Mouse (Mus musculus) mouse trophoblast stem cell (cell line): Measurements from ENCODE around the gene Tbx4.

Experiments used
- in situ Hi-C, 2 experiments: fragments of 300-500 bp; cut with MseI, MboI; formaldehyde crosslinking; loops; 2 replicates in 1 of 2; 3 replicates in 1 of 2; pipeline ENCODE4 v1.15.1; 2025

Gene Tbx4

DNA sequence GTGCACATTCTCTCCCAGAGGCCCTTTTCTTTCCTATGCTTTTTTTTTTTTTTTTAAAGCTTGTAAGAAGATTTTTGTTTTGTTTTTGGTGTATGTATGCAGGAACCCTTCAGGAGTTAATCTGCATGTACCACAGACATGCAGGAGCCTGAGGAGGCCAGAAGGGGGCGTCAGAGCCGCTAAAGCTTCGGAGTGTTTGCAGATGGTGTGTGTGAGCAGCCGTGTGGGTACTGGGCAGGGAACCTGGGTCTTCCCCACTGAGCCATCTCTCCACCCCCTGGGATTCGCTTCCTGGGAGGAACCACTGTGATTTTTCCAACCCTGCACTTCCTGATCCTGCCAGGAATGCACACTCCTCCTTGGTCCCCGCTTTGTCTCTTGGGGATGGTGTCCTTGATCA, 35.5 kb upstream of the Tbx4 start:
- in situ Hi-C loops: loop anchor here (5.0 to 10.0 kb wide), 2 partner anchors 122 to 214 kb away; no protein-coding TSS in a partner anchor

DNA sequence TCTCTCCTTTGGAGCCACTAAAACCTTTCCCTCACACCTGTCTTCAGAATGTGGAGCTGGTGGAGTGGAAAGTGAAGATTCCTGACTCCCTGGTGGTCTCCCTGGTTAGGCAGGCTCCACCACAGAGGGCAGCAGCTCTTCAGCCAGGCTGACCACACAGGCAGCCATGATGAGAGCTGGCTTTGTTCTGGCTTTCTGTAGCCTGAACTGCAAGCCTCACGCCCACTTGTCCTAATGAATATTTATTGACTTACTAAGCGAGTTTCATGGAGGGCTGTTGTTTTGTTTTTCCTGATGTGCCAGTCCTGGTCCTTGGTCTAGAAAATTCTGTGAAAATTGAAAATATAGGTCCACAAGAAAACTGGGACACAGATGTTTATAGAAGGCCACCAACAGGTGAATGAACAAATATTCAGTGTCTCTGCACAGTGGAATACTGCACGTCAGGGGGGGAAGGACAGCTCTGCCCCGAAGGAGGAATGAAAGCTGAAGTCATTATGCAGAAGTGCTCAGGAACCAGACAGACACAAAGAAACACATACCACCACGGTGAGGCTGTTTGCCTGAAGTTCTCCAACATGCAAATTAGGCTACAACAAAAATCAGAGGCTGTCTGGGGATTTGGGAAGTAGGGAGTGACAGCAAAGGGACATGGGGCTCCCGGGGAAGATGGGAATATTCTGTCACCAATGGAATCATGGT, 28.1 kb upstream of the Tbx4 start:
- in situ Hi-C loops: loop anchor here in 1 of 2 experiments (10.0 kb wide), 1 partner anchor 207 kb away; no protein-coding TSS in a partner anchor

DNA sequence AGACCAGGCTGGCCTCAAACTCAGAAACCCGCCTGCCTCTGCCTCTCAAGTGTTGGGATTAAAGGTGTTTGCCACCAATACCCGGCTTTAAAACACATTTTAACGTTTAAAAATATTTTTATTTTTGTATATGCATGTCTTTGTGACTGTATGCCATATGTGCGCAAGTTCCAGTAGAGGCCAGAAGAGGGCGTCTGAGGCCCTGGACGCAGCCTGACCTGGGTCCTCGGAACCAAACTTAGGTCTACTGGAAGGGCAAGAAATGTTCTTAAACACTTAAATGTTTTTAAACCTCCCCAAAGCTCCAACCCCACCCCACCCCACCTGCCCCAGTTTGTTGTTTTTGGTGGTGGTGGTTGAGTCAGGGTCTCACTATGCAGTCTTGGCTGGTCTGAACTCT, 21.9 kb upstream of the Tbx4 start:
- in situ Hi-C loops: loop anchor here (5.0 to 10.0 kb wide), 2 partner anchors 308 to 310 kb away; no protein-coding TSS in a partner anchor

DNA sequence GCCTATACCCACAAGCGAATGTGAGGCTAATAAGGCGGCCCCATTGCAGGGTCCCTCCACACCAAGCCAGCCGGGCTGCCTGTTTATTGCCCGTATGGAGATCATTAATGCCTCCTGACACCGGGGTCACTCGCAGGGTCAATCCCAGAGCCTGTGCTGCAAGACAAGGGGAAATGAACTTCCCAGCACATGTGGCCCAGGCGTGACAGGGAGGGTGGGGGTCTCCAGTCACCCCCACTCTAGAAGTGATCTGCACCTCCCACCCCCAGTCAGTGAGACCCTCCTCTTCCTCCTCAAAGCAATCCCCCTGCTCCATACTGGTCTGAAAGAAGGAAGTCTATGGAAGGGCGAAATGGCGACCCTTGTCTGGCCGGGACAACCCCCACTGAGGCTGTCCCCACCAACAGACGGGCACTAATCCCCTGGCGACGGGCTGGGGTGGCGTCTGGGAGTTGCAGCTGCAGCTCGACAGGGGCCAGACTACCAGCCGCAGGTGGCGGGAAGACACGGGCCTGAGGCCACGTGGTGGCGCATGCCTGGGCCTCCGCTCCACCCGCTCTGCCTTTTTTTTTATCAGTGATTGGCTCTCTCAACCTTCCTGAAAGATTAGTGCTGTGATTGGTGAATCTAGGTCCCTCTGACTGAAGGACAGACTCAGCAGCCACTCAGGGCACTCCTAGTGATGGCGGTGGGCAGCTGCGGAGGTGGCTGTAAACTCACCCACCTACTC, 10.0 kb upstream of the Tbx4 start:
- in situ Hi-C loops: no loop called here

DNA sequence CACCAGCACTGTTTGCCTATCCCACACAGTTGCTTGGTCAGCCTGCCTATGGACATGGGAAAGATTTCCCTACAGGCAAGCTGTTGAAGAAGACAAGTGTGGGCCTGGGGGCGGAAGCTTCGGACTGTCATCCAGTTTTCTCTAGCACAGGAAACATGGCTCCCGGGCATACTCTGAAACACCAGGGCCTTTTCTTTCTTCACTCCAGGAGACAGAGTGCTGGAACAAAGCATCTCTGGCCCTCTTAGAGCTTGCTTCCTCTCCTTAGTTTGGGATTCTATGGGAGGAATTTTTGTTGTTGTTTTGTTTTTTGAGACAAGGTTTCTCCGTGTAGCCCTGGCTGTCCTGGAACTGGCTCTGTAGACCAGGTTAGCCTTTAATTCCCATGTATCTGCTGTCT, 1.7 kb upstream of the Tbx4 start:
- in situ Hi-C loops: no loop called here

DNA sequence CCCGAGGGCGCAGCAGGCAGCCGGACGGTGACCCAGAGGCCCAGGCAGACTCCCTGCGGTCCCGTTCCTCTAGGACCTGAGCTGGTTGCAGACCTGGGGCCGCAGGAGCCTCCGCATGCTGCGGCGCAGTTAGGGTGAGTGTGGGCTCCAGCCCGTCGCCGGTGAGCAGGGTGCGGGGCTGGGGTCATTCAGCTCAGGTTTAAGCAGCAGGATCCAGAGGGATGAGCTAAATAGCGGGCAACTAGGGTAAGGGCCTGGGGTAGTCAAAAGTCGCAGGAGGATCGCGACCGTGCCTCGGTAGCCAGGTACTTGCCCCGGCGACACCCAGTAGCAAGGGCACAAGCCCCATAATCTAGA, 185 bp downstream of the Tbx4 start:
- in situ Hi-C loops: no loop called here

DNA sequence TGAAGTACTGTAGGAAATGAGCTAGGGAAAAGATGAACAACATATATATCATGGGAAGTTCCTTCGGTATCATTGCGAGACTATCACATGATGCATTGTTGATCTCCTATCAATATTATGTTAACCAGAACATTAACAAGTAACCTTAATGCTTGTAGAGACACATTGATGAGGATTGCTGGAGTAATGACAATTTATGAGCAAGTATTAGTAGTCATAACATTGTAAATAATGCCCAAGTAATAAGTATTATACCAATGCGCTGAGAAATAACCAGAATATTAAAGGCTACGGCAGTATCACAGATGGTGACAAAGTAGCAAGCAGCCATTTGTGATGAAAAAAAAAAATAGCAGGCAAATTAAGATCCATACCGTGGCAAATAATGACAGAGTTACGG, 1.1 kb downstream of the Tbx4 start:
- in situ Hi-C loops: no loop called here

DNA sequence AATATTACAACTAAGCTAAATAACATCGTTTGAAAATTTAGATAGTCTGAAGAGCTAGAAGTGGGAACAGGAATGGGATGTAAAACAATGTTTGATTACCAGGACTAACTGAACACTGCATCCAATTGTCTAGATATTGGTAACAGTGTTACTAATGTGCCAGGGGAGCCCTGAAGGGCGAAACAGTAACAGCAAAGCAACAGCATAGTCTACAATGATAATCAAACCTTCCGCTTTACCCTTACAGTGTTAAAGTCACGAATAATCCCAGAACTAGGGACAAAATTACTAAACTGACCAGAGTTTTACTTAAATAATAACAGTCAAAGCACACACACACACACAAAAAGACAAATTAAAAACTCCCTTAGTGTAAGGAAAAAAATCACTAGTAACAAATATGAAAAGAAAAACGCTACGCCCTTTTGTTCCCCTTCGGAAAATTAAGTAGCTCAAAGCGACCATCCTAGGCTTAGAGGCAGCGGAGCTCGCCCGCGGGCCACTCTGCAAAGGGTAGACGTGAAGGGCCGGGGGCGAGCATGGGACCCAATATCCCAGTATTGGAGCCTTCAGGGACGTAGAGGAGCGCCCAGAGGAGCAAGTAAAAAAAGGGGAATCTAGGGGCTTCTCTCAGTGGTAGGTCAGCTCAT, 1.7 kb downstream of the Tbx4 start:
- in situ Hi-C loops: no loop called here

DNA sequence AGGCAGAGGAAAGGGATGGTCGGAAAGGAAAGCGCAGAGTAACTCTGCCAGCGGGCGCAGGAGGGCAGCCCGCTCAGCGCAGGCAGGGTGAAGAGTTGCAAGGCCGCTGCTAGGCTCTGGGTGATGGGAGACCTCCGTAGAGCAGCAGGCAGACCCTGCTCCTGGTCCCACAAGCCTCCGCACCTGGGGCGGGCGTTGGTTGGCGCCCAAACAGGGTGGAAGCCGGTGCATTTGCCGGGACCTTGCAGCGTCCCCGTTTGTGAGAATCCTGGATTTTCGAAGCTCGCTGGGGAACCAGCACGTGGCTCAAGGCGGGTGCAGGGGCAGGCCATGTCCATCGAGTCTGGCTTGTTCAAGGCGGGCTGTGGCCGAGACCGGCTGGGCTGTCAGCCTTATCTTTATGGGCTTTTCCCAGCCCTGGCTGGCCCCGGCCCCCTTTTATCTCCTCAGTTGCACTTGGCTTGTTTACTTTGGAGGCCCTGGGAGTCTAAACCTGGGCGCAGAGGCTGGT, 2.3 kb downstream of the Tbx4 start:
- in situ Hi-C loops: no loop called here

DNA sequence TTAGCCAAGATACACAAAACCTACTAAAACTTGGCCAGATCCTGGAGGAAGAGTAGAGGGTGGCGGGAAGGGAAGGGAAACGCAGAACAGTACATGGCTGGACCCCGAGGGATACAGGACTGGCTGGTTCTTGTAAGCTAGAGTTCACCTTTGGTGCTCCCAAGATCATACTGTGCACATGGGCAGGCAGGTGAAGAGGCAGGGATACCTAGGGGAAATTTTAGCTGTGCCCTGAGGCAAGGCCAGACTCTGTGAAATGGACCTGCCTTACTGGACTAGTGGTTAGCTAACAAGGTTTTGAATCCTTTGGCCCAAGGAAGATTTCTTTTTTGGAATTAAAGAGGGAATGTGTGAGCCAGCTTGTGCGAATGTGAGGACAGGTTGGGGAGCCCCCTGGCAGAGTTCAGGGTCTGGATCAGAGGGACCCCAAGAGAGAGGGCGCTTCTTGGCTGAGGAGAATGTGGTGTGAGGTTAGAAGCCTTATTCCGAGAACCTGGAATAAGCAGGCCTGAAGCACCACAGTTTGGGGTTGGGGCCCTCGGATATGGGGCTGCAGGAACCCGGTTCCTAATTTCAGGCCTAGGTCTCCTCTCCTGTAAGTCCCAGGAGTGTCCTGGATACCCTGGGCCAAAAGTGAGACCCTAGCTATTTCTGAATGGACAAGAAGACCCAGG, 3.0 kb downstream of the Tbx4 start:
- in situ Hi-C loops: no loop called here

DNA sequence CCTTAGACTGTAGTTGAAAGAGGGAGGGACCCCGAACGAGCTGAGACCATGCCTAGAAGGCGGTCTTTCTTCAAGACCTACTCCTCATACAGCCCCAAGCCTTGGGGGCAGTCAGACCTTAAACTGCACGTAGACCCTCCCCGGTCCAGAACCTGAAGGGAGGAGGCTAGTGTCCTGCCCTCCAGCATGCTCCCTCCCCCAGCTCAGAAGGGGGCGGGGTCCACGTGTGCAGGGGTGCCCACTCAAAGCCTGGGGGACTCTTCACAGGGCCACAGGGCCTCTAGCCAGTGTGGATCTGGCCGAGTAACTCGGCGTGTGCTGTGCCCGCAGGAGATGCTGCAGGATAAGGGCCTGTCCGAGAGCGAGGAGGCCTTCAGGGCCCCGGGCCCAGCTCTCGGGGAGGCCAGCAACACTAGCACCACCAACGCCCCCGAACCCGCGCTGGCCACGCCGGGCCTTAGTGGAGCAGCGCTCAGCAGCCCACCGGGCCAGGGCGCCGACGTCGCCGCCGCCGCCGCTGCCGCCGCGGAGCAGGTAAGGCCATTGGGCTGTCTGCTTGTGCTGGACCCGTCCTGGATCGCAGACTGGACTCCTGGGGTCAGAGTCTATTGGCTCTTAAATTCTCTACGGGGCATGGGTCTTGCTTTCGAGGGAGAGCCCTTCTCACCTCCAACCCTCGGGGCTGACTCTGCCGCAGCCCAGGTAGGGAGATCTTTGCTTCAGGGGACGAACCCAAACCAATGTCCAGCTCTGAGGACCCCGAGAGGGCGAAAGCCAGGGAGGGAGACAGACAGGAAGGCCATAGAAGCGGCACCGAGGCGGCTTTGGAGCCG, 3.7 kb downstream of the Tbx4 start:
- in situ Hi-C loops: no loop called here

DNA sequence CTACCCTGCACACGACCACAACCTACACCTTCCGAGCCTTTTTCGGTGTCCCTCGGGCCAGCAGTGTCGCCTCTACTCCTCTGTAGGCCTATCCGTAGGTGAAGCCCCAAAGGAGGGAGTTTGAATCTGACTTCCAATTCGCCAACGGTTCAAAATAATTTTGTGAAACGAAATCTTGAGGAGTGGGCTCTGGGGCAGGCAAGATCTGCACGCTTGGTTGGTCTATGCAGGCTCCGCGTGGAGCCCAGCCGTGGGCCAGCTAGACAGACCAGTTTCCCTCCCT, 4.3 kb downstream of the Tbx4 start:
- in situ Hi-C loops: no loop called here

DNA sequence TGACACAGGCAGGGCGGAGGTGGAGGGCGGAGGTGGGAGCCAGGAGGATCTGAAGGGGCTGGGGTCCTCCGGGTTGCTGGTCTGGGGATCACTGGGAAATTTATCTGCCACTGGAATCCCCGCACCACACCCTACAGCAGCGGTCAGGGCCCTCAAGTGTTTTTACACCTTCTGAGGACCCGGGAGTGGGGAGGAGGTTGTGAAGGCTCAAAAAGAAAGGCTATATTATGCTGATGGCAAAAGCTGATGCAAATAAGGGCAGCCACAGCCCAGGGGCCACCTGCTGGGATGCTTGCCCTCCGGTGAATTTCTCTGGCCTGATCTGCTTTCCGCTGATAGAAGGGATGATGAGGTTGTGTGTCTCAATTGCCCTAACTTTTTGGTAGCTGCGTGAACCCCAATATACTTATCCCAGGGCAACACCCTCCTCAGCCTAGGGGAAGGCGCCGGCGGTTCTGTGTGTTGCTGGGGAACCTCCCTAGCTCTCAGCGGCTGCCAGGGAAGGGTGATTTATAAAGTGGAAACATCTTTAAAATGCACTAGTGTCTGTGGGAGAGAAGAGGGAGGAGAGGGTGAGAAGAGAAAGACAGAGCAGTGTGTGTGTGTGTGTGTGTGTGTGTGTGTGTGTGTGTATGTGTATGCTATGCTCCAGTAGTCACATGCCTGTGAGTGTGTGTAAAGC, 4.9 kb downstream of the Tbx4 start:
- in situ Hi-C loops: no loop called here

DNA sequence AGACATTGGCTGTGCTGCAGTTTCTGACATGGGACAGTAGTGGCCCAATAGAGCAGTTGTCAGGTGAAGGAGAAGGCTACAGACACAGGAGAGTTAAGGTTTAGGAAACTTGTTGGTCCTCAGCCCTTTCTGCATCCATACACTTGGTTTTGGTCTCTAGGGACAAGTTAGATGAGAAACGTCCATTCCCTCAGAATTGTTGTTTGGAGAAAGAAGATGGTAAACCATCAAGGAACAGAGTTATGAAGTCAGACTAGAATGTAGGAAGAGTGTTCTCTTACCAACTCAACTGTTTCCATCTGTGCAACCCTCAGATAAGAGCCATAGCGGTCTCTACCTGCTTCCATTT, 5.4 kb downstream of the Tbx4 start:
- in situ Hi-C loops: no loop called here

DNA sequence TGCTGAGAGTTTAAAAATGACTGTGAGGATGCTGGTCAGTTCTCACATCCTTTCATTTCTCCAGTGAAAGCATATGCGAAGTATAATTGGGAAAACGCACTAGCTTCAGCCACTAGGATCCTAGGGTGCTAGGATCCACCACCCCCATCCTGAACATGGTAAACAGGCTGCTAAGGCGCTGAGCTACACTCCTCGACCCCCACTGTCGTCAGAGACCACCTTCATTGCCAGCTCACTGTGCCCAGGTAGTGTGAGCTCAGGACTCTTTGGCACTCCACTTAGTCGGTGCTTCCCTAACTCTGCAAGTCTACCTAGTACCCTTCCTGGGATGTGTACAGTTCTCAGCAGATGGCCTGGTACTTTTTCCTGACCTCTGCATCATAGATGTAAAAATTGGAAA, 6.5 kb downstream of the Tbx4 start:
- in situ Hi-C loops: no loop called here

DNA sequence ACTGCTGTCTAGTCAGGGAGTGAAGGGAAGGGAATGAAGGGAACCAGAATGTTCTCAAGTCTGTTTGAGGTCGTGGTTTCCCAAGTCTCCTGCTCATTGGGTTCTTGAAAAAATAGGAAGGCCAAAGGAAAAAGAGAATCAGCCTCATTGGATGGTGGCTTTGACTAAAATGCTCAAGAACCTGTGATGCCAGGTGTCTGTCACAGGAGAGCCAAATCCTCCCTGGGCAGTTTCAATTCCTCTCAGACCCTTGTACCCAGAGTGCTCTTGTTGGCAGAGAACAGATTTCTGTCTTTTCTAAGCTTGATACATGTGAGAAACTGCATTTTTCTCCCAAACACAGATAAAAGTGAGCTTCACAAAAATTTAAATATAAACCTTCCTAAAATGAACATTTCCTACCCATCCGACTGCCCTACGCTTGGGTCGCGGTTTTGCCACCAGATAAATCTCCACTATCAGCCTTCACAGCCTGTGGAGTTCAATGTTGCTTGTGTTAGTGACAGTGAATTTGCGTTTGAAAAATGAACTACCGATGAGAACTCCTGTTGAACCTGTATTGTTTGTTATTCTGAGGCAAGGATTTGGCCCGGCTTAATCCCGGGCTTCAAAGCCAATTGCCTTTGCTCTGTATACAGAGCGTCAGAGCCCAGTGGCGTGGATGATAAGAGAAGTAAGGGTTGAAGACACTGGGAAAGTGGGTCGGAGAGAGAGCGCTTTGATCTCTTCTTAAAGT, 7.3 kb downstream of the Tbx4 start:
- in situ Hi-C loops: no loop called here

DNA sequence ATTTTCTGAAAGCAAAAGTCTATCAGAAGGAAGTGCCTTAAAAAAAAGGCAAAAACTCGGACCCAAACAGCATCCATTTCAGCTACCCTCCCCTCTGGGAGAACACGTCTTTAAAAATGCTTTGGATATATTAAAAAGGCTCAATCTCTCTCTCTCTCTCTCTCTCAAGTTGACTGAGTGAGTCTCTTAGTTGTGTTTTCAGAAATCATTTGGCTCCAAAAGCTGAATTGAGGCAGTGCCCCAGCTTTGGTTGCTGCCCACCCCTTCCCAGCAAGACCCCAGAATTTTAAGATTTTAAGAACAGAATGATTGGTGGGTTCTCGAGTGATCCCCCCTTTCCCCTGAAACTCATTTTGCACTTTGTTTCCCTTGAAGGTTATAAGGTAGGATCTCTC, 7.9 kb downstream of the Tbx4 start:
- in situ Hi-C loops: no loop called here

DNA sequence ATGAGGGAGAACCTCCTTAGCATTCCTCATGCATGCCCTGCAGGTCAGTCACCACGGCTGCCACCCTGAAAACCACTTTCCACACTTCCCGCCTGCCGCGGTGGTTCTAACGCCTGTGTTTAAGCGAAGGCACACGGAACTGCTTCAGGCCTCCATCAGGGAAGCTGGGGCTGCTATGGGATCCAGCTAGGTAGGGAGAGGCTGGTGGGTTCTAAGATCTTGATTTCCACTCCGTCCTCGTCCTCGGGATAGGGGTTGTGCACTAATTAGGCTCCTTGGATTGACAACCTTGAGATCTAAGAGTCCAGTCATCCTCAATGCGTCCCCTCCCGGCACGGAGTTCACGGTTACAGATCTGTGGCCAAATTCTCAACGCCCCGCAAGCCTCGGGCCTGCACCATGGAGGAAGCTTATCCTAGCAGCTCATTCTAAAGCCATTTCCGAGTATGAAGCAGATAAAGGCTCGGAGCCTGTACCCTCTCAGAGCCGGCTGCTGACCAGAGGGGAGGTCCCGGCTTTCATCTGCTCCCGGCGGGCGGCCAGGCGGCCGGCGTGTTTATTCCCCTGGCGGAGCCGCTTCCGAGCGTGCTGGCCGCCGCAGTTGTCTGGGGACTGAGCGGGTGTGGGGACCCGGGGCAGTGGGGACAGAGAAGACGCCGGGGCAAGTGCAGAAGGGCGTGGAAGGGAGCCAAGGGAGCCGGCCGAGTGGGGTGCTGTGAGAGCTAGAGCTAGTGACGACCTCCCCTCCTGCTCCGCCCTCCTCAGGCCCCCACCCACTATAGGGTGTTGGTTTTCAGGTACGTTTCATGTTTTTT, 8.7 kb downstream of the Tbx4 start:
- in situ Hi-C loops: no loop called here

DNA sequence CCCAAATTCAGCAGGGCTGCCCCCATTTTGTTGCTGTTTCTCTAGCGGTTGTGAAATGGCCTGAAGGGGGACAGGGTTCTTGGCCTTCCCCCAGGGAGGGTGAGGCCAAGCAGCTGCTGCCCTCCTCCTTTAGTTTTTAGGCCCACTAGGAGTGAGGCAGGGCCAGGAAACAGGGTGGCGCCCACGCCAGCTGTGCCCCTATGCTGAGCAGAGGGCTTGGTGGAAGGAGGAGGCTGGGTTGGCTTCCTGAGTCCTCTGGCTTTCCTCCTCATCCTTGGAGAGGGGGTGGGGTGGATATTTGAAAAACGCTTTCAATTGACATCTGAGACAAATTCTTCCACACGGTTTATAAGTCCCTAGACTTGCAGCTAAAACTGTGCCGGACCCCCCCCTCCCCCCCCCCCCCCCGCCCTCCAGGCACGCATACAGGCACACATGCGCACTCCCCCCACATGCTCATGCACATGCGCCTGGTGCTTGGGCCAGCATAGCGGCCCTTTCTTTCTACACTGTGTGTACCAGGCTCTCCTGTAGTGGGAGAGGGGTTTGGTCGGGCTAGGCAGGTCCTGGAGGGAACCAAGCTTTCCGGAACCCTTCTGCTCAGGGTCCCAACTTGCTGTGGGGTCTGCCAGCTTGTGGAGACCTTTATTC, 10.2 kb downstream of the Tbx4 start:
- in situ Hi-C loops: no loop called here
